ENCODE assay signal across 18 mouse cellular contexts in the genomic region with DNA sequence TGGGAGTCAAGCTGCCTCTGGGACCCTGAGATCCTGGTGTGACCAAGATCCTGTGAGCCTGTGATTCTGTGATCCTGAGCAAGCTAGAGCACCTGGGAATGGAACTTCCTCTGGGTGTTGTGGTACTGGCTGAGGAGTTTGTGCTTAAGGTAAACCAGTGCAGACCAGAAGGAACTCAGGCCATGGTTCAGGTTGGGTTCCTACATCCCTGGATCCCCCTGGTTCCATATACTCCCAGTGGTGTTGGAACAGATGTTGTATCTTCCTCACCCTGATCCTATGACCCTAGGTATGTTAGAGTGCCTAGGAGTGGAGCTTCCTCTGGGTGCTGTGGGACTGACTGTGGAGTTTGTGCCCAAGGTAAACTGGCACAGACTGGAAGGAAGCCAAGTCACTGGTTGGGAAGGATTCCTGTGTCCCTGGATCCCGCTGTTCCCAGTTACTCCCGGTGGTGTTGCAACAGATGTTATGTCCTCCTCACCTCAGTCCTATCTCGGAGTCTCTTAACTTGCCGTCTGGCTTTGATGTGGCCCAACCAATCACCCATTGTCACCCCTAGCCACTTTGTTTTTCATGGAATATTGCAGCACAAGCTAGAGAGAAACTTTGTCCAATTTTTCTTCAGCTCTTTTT. TPM values are rescaled to one million over a fixed set of nuclear protein-coding genes. Genes with fewer than 3 reads are reported as not detected.
"Had no signal": no experiment of that assay in that cellular context is flagged by ENCODE, and none has a peak within 500 bp of the region (broad histone marks: within the 10 kb centered on the region; RNA-seq: fewer than 3 reads in every experiment).

No protein-coding gene starts in this region.

- H3K36me3 ChIP-seq: limb, embryonic 12.5 days; lung, embryonic 15.5 days; midbrain, embryonic 12.5 days had no signal

- DNase-seq: kidney, adult 18-20 months; kidney, postnatal 10 days; kidney, postnatal 4 days; liver; lung, postnatal 14 days; right cerebral cortex, postnatal 14 days; thymus, postnatal 36 days had no signal

- H3K4me1 ChIP-seq: limb, embryonic 12.5 days; lung, embryonic 15.5 days; midbrain, embryonic 12.5 days had no signal

- H3K27me3 ChIP-seq: lung, embryonic 15.5 days; midbrain, embryonic 12.5 days had no signal

- H3K27ac ChIP-seq: layer of hippocampus, adult 2 months; limb, embryonic 12.5 days; lung, embryonic 15.5 days; macrophage; midbrain, embryonic 12.5 days had no signal

- H3K4me3 ChIP-seq: layer of hippocampus, adult 2 months; limb, embryonic 12.5 days; lung, embryonic 15.5 days; megakaryocyte, embryonic 14.5 days; midbrain, embryonic 12.5 days had no signal

RNA-seq across cellular contexts. Expression of a gene that starts 11.5 kb away (rescaled TPM):
- polyA plus RNA-seq: macrophage had no signal

RNA-seq across cellular contexts. Expression of a gene that starts 33.1 kb away (rescaled TPM):
- polyA plus RNA-seq: macrophage had no signal

RNA-seq across cellular contexts. Expression of a gene that starts 36.0 kb away (rescaled TPM):
- total RNA-seq: layer of hippocampus, adult 2 months; layer of hippocampus, postnatal 10 days; left cerebral cortex, postnatal 36 days; midbrain, postnatal 0 days had no signal
- polyA plus RNA-seq: liver, embryonic 16.5 days; macrophage; neural tube, embryonic 14.5 days had no signal
